Mouse (Mus musculus) urinary bladder, postnatal 25 days (tissue): ENCODE measurements at regions not wholly inside any gene's neighbourhood (a gene's known extent, or its start where the extent isn't known, plus 50 kb on each side); places are given as distances from the start of the nearest gene placed in this dataset.

Experiments used
- DNase-seq: peaks from one replicate; pipeline ENCODE4 v3.0.0; 2022; ENCODE audit warnings: low spot score

GRCm38 (mm10) chr8:78154873-78155272, 58.2 kb upstream of the Ttc29 start:
- DNase-seq = no peak

GRCm38 (mm10) chr8:78162046-78162445, 51.1 kb upstream of the Ttc29 start:
- DNase-seq = no peak

- no peak for DNase-seq
Measured at GRCm38 (mm10) chr8:78162763-78163508, 50.2 kb upstream of the Ttc29 start.
